Mouse (Mus musculus): ENCODE data around the gene Arntl2. TPM values are rescaled to one million over a fixed set of nuclear protein-coding genes. Genes with fewer than 3 reads are reported as not detected.

Arntl2 gene
- total RNA-seq (2023), result not detected

GRCm38 (mm10) chr6:146795924-146796545 is at the start of gene Arntl2:
Arntl2 (plus strand) TSS chr6:146796055.

GRCm38 (mm10) chr6:146850050-146850449 is 54.2 kb downstream of the Arntl2 start, which contains the start of gene Smco2:
Smco2 (plus strand) TSS chr6:146850104.

Other genes with a start within 250 kb of the Arntl2 start
- 10 to 100 TPM; 93.3 to 97.7 TPM for gene Fgfr1op2, start 218.9 kb upstream of the Arntl2 start, total RNA-seq (2023)
- 10 to 100 TPM; 70.0 to 80.7 TPM for gene Ints13, start 218.2 kb upstream of the Arntl2 start, total RNA-seq (2023)
- 10 to 100 TPM; 34.8 to 36.6 TPM for gene Med21, start 153.5 kb upstream of the Arntl2 start, total RNA-seq (2023)
- 10 to 100 TPM in 1 of 2 experiments, 1 to 10 TPM in 1; 9.7 to 10.2 TPM for gene Tm7sf3, start 153.2 kb upstream of the Arntl2 start, total RNA-seq (2023)
- 10 to 100 TPM; 15.3 to 16.3 TPM for gene Stk38l, start 71.1 kb upstream of the Arntl2 start, total RNA-seq (2023)
- gene Smco2, start 54.0 kb downstream of the Arntl2 start, total RNA-seq (2023), result not detected
- 10 to 100 TPM; 11.7 to 12.7 TPM for gene Ppfibp1, start 92.4 kb downstream of the Arntl2 start, total RNA-seq (2023)
- not detected for gene 1700034J05Rik, start 158.4 kb downstream of the Arntl2 start, total RNA-seq (2023)
- gene Rep15, start 236.5 kb downstream of the Arntl2 start, total RNA-seq (2023), result under 1 TPM in 1 of 2 experiments, not detected in 1; 0.77 TPM
- 10 to 100 TPM; 43.7 to 54.9 TPM for gene Mrps35, start 246.7 kb downstream of the Arntl2 start, total RNA-seq (2023)